Mouse (Mus musculus) megakaryocyte, adult 5-6 weeks (primary cell): Measurements from ENCODE around the gene Diras1. TPM values are rescaled to one million over a fixed set of nuclear protein-coding genes. Genes with fewer than 3 reads are reported as not detected.
"Not testable (repeated sequence)": the region's sequence is repeated elsewhere in the genome, so short reads cannot be mapped to it uniquely, and the experiment has no call there.

ENCODE experiments used
- ATAC-seq: 2 replicates; pipeline ENCODE4 v1.8.0; 2016; ENCODE audit warnings: mild to moderate bottlenecking, inconsistent platforms; ENCODE audit not compliant: poor library complexity, severe bottlenecking
- total RNA-seq, 2 experiments: library from RNA; stranded (forward) in 1 of 2; stranded (reverse) in 1 of 2; fragments of 153-499, 151-499 nt in 1 of 2; fragments of 221-1000, 200-1000 nt in 1 of 2; gene quantifications; 2 replicates each; pipeline versions ENCODE4 v1.2.3 to v1.2.4; 2015 to 2017

Diras1 gene
- total RNA-seq (2015) (not detected in 2 replicates), total RNA-seq (2017) (0.20 TPM in 1 of 2 replicates, not detected in the other)

GRCm38 (mm10) chr10:81025639-81026275 lies at the start of gene Diras1:
Gene Diras1 (minus strand): TSS chr10:81025662.
- no peak for ATAC-seq

GRCm38 (mm10) chr10:81073464-81073863 lies 48.0 kb upstream of the Diras1 start:
- no peak for ATAC-seq

DNA sequence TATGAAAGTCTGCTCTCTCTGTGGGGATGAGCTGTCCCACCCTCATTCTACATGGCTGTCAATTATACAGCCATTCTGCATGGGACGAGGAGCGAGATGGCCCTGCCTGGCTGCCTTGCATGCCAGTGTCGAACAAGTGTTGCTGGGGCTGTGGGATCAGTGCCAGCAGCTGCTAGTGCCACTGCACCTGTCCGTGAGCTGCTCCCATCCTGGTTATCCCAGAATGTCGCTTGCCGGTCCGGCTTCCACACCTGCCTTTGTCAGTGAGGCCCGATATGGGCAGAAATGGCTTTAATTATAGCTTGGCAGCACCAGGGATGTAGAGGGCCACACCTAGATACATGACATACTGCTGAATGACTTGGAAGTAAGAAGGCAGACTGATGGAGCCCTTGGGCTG lies 46.8 kb upstream of the Diras1 start:
- no peak for ATAC-seq

DNA sequence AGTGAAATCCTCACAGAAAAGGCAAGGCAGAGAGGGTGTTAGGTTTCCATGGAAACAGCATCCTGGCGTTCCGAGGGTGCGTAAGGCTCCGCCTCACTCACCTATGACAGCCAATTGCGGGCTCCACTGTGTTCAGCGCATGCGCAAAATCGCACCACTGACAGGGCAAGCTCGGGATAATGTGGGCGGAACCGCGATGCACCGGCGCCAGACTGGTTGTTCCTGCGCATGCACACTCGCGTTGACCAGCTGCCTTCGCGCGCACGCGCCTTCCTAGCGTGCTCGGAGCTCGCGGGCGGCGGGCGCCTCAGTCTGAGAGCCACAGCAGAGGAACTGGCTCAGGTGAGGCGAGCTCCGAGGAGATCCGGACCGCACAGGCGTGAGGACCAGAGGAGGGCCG lies 44.4 kb upstream of the Diras1 start, which contains the start of gene Thop1:
TSS of gene Thop1 (plus strand) at position 200 of the 400 bp plus-strand sequence.
- ATAC-seq: peak; percentile 95

GRCm38 (mm10) chr10:81068706-81069105 lies 43.2 kb upstream of the Diras1 start:
- ATAC-seq: no peak

GRCm38 (mm10) chr10:81064519-81064918 lies 39.1 kb upstream of the Diras1 start:
- not testable (repeated sequence) for ATAC-seq

- no peak for ATAC-seq
Measured at GRCm38 (mm10) chr10:81062710-81063109, 37.2 kb upstream of the Diras1 start.

GRCm38 (mm10) chr10:81059603-81060543 lies 34.4 kb upstream of the Diras1 start, which contains the start of gene Sgta:
Gene Sgta (minus strand): TSS chr10:81060181.
- peak; percentile 98 for ATAC-seq

GRCm38 (mm10) chr10:81058896-81059295 lies 33.4 kb upstream of the Diras1 start:
- no peak for ATAC-seq

- no peak for ATAC-seq
Measured at GRCm38 (mm10) chr10:81057406-81058130, 32.1 kb upstream of the Diras1 start.

DNA sequence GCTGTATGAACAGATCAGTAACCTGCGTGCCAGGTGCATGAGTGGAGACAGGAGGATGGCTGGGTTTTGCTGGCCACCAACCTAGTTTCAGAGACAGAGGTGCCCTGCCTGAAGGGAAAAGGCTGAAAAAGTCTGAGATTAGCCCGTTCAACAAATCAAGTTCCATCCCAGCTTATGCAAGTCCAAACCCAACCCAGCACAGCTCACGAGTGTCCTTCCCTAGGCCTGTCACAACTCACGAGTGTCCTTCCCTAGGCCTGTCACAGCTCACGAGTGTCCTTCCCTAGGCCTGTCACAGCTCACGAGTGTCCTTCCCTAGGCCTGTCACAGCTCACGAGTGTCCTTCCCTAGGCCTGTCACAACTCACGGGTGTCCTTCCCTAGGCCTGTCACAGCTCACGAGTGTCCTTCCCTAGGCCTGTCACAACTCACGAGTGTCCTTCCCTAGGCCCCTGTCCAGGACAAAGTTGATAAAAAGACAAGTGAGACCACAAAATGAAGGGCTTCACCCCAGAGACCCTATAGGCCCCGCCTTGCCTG lies 30.4 kb upstream of the Diras1 start:
- ATAC-seq: not testable (repeated sequence)

DNA sequence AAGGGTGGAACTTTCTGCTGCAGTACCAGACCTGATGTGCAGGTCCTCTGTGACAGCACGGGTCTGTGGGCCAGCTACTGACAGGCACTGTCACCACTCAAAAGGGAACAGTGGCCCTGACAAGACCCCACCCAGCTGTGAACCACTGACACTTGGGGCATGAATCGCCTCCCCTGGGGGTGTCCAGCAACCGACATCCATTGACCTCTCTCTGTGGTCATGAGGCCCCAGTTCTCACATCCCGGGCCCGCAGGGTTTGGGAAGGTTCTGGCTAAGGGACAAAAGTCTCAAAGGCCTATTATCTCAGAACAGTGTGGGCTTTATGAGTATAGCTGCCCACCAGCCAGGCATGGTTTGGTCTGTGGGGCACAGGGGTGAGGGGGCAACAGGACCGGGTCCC lies 29.7 kb upstream of the Diras1 start:
- no peak for ATAC-seq

GRCm38 (mm10) chr10:81052577-81052976 lies 27.1 kb upstream of the Diras1 start:
- no peak for ATAC-seq

- no peak for ATAC-seq
Measured at GRCm38 (mm10) chr10:81051133-81051532, 25.7 kb upstream of the Diras1 start.

DNA sequence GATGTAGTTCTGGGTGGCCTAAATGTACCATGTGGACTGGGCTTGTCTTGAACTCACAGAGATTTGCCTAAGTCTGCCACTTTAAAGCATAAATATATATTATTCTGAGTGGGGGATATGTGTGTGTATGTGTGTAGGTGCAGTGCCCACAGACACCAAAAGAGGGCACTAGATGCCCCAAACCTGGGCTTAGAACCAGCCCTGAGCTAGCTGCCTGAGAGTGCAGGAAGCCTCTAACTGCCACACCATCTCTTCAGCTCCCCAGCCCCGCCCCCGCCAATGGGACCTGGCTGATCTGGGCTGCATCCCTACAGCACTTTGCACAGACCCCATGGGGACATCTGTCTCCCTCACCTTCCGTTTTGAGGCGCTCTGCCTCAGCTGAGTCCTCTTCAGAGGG lies 25.2 kb upstream of the Diras1 start:
- ATAC-seq: peak; percentile 43; the same call in 1 of the 2 replicates

DNA sequence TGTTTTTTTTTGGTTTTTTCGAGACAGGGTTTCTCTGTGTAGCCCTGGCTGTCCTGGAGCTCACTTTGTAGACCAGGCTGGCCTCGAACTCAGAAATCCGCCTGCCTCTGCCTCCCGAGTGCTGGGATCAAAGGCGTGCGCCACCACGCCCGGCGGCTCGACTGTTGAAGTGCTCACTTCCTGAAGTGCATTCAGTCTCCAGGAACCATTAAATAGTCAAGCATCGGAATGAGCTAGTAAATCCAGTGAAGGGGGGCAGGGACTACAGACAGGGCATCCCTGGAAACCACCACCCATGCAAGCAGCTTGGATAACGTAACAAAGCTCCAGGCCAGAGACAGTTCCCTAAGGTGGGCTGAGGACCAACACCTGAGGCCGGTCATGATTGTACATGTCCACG lies 19.8 kb upstream of the Diras1 start:
- ATAC-seq: not testable (repeated sequence)

- peak; percentile 54 for ATAC-seq
Measured at GRCm38 (mm10) chr10:81041458-81042175, 16.2 kb upstream of the Diras1 start.

DNA sequence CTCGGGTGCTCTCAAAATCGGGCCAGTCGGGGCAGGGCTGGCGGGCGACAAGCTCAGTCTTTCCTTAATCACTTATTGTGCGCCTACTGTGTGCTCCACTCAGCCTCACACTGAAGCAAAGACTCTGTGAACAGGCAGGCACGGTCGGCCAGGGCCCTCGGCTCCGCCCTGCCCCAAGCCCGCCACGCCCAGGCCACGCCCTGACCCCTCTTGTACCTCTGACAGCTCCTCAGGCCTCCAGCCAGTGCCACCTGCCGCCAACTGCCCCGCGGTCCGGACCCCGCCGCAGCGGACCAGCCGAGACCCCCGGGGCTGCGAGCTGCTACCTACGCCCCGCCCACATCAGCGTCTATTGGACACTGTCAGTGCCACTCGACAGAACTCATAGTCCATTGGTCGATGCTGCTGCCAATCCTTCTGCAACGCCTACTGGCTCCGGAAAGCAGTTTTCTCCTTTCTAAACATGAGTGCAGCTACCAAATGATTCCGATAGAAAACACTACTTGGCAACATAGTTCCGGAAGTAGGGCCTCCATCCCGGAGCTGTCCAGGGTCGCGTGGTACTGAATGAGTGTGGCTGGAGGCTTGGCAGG lies 11.6 kb upstream of the Diras1 start, which contains the start of gene Slc39a3:
TSS of gene Slc39a3 (minus strand) at position 439 of the 593 bp plus-strand sequence.
- ATAC-seq: peak; percentile 96

DNA sequence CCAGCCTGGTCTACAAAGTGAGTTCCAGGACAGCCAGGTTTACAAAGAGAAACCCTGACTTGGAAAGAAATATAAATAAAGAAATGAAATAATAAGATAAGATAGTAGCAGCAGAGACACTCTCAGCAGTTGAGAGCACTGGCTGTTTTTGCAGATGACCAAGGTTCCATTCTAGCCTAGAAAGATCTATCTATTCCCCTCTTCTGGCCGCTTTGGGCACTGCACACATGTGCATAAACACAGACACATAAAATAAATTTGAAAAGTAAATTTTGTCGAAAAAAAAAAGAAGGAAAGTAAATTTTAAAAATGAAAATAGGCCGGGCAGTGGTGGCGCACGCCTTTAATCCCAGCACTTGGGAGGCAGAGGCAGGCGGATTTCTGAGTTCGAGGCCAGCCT lies 10.8 kb upstream of the Diras1 start:
- no peak for ATAC-seq

DNA sequence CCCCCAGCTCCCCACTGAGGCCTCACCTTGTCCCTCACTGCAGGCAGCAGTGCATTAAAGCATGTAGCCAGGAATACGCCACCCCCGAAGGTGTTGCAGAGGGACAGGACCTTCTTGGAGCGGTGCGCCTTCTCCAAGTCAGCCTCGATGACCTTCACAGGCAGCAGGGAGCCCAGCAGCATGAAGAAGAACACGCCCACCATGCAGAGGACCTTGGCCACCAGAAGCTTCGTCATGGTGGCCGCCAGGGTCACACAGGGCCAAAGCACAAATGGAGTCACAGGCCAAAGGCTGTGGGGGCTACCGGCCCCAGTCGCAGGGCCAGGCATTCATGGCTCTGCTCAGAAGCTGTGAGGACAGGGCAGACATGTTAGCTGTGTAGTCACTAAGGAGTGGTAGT lies 8.1 kb upstream of the Diras1 start:
- ATAC-seq: no peak
